ENCODE assay signal across 7 mouse cellular contexts in the genomic region with DNA sequence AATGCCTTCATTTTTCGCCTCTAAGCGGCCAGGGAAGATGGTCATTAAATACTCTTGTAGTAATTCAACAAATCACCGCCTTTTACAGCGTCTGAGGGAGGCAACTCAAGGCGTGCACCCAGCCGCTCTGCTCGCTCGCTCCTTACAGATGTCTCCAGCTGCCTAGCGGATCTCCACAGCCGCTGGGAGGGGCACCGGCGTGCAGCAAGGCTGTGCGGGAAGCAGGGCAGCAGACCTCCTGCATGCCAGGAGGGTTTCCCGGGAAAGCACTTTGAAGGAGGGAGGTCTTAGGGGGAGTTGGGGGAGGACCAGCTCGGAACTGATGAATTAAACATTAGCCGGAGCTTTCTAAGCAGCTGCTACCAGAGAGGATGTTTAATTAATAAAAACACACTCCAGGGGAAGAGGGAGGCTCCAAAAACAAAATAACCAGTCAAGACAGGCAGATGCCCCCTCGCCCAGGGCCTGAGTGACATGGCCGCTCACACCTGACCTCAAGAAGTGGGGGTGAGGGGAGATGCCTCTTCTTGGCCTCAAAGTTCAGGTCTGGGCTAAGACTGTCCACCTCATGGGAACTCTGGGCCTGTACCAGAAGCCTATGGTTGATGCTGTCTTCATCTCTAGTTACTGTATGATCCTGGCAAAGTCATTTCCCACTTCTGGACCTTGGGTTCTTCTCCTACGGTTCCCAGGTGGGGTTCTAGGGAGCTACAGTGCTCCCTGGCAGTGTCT. TPM values are rescaled to one million over a fixed set of nuclear protein-coding genes. Genes with fewer than 3 reads are reported as not detected.
A peak's percentile ranks its signal among the peaks of the same experiment; 100 is the strongest.
DNase-seq lines count a peak whose midpoint lies in the region; ATAC-seq and TF ChIP-seq lines count a peak whose summit lies in the region.

No protein-coding gene starts in this region.

- no peak for TF ChIP-seq CTCF in brain, embryonic 14.5 days (IDR thresholded peaks at IDR 0.05; ENCODE audit: borderline replicate concordance, extremely low read depth, insufficient read depth, insufficient read length)
- TF ChIP-seq CTCF in hindbrain, postnatal 0 days (IDR thresholded peaks at IDR 0.05; ENCODE audit: low read depth), result 0 out of 2 replicates have a peak, but pooled peaks have one; percentile 15

- peak overlapping the region; percentile 34 for H3K4me3 ChIP-seq in embryonic facial prominence, embryonic 10.5 days
- H3K4me3 ChIP-seq in hindbrain, postnatal 0 days (ENCODE audit: low read length), result no peak overlapping the region
- H3K4me3 ChIP-seq in midbrain, embryonic 16.5 days (ENCODE audit: low read depth, low read length), result peak overlapping the region; percentile 16; the same call in 1 of the 2 replicates

- peaks cover 16% of the 10 kb centered on the region for H3K27me3 ChIP-seq in embryonic facial prominence, embryonic 10.5 days (replicated peaks; ENCODE audit: low read depth, poor library complexity, severe bottlenecking)
- H3K27me3 ChIP-seq in hindbrain, postnatal 0 days (ENCODE audit: insufficient read depth, low read length), result no peaks in the 10 kb centered on the region; the same call in 1 of the 2 replicates
- H3K27me3 ChIP-seq in midbrain, embryonic 16.5 days (ENCODE audit: control insufficient read depth, insufficient read depth, low read depth, low read length), result no peaks in the 10 kb centered on the region

- WGBS in embryonic facial prominence, embryonic 10.5 days, result 14% methylated on average over 19 of the region's 19 CpGs
- 5% methylated on average over 19 of the region's 19 CpGs for WGBS in hindbrain, postnatal 0 days
- WGBS in midbrain, embryonic 16.5 days, result 5% methylated on average over 19 of the region's 19 CpGs

- H3K9me3 ChIP-seq in embryonic facial prominence, embryonic 10.5 days, result no peaks in the 10 kb centered on the region
- H3K9me3 ChIP-seq in hindbrain, postnatal 0 days (ENCODE audit: low read length), result no peaks in the 10 kb centered on the region
- H3K9me3 ChIP-seq in midbrain, embryonic 16.5 days (replicated peaks; ENCODE audit: control insufficient read depth, low read length, poor library complexity, severe bottlenecking), result no peaks in the 10 kb centered on the region

- H3K27ac ChIP-seq in embryonic facial prominence, embryonic 10.5 days (replicated peaks), result peak overlapping the region; percentile 37; the same call in 1 of the 2 replicates
- H3K27ac ChIP-seq in hindbrain, postnatal 0 days, result no peak overlapping the region; the same call in 1 of the 2 replicates
- peak overlapping the region; percentile 64 for H3K27ac ChIP-seq in midbrain, embryonic 16.5 days (ENCODE audit: low read length)

- no peak overlapping the region for H3K9ac ChIP-seq in hindbrain, postnatal 0 days (replicated peaks; ENCODE audit: low read length)
- H3K9ac ChIP-seq in midbrain, embryonic 16.5 days (ENCODE audit: low read depth, low read length), result peak overlapping the region; percentile 48; the same call in 1 of the 2 replicates

- peak; percentile 96 for DNase-seq in brain, embryonic 14.5 days (ENCODE audit: low read depth)
- DNase-seq in embryonic facial prominence, embryonic 10.5 days (ENCODE audit: low spot score), result peak; percentile 56
- DNase-seq in hindbrain, postnatal 0 days (ENCODE audit: low spot score), result peak; percentile 74
- no peak for DNase-seq in ovary, postnatal 36 days (ENCODE audit: low spot score)
- no peak for DNase-seq in spleen, postnatal 14 days (ENCODE audit: low spot score in 2 of 2)
- DNase-seq in urinary bladder, adult 18-20 months (ENCODE audit: low spot score in 2 of 2), result no peak

- ATAC-seq in hindbrain, postnatal 0 days, result peak; percentile 59
- ATAC-seq in midbrain, embryonic 16.5 days, result peak; percentile 79

- peaks cover 50% of the 10 kb centered on the region for H3K4me1 ChIP-seq in embryonic facial prominence, embryonic 10.5 days
- H3K4me1 ChIP-seq in hindbrain, postnatal 0 days (ENCODE audit: insufficient read depth, low read length), result peaks cover 13% of the 10 kb centered on the region
- peaks cover 40% of the 10 kb centered on the region for H3K4me1 ChIP-seq in midbrain, embryonic 16.5 days (ENCODE audit: control insufficient read depth, insufficient read depth, low read length)

- TF ChIP-seq POLR2A in brain, embryonic 14.5 days (IDR thresholded peaks at IDR 0.05; ENCODE audit: borderline replicate concordance, extremely low read depth, insufficient read depth, insufficient read length, poor library complexity, severe bottlenecking), result no peak

- H3K36me3 ChIP-seq in embryonic facial prominence, embryonic 10.5 days (replicated peaks), result no peaks in the 10 kb centered on the region
- H3K36me3 ChIP-seq in hindbrain, postnatal 0 days (ENCODE audit: insufficient read depth, low read length), result no peaks in the 10 kb centered on the region
- H3K36me3 ChIP-seq in midbrain, embryonic 16.5 days (ENCODE audit: control insufficient read depth, insufficient read depth, low read length), result no peaks in the 10 kb centered on the region

- peak overlapping the region; percentile 47 for H3K4me2 ChIP-seq in hindbrain, postnatal 0 days (ENCODE audit: low read depth, low read length)
- H3K4me2 ChIP-seq in midbrain, embryonic 16.5 days (ENCODE audit: low read length), result peak overlapping the region; percentile 54

RNA-seq across cellular contexts. Expression of gene Disp3, which starts 39.7 kb away (rescaled TPM):
- polyA plus RNA-seq in brain, embryonic 14.5 days (2012; rRNA removed), result 25.2 and 28.4 TPM in 2 replicates
- 1.1 and 1.7 TPM in 2 replicates for polyA plus RNA-seq in embryonic facial prominence, embryonic 10.5 days (2016; fragmentation: Nextera tagmentation; extraction: Ambion mirVana)
- total RNA-seq in hindbrain, postnatal 0 days (2014; rRNA removed), result 31.6 and 53.0 TPM in 2 replicates
- 7.7 and 8.4 TPM in 2 replicates for polyA plus RNA-seq in hindbrain, postnatal 0 days (2015; fragmentation: Nextera tagmentation; extraction: Ambion mirVana)
- polyA plus RNA-seq in midbrain, embryonic 16.5 days (2015; fragmentation: Nextera tagmentation; extraction: Ambion mirVana), result 12.4 and 12.7 TPM in 2 replicates

Comparison
In these comparisons a context has a peak if more than half of its experiments do, and no peak if none do; other contexts are left out.
1. DNase-seq: peak in brain, embryonic 14.5 days (single experiment), embryonic facial prominence, embryonic 10.5 days (single experiment) and hindbrain, postnatal 0 days (single experiment); none in ovary, postnatal 36 days (single experiment), spleen, postnatal 14 days (0 of 2) and urinary bladder, adult 18-20 months (0 of 2).